Mouse (Mus musculus) lung, adult 2 months (tissue): ENCODE results near the gene Ube2f.

ENCODE experiments used
- CTCF ChIP-seq: fragments of 200-500 bp; IDR thresholded peaks from 2 replicates; pipeline ENCODE4 v1.5.1; 2011; ENCODE audit warnings: mild to moderate bottlenecking, low read length, control low read depth; ENCODE audit not compliant: insufficient read depth
- POLR2A ChIP-seq: fragments of 200-500 bp; IDR thresholded peaks from 2 replicates; pipeline ENCODE4 v1.6.1; 2011; ENCODE audit warnings: low read depth, mild to moderate bottlenecking, control low read depth, low read length, borderline replicate concordance; ENCODE audit errors: extremely low read depth

- TF ChIP-seq CTCF = no peak
- TF ChIP-seq POLR2A = peak; percentile 65
These were observed 48.0 kb downstream of the Ube2f start, which contains the start of gene Scly for GRCm38 (mm10) chr1:91297799-91298744.
